Mouse (Mus musculus): Measurements from ENCODE around the gene Itpr2. TPM values are rescaled to one million over a fixed set of nuclear protein-coding genes. Genes with fewer than 3 reads are reported as not detected.
A peak's percentile ranks its signal among the peaks of the same experiment; 100 is the strongest.

Itpr2 gene
- polyA plus RNA-seq, 1 experiment, result 3.6 TPM

GRCm38 (mm10) chr6:146346545-146347195 lies 155.4 kb downstream of the Itpr2 start:
- no peaks in the 10 kb centered on the region for H3K4me1 ChIP-seq (ENCODE audit: control insufficient read depth, insufficient read depth, low read length)
- no peak overlapping the region for H3K9ac ChIP-seq (ENCODE audit: low read depth, poor library complexity, severe bottlenecking)

GRCm38 (mm10) chr6:146344732-146345131 lies 157.3 kb downstream of the Itpr2 start:
- TF ChIP-seq EP300 (IDR thresholded peaks at IDR 0.05; ENCODE audit: insufficient read depth, low read depth, low read length) (no peak), CTCF (IDR thresholded peaks at IDR 0.05; ENCODE audit: low read depth, low read length) (peak; percentile 45)
- no peaks in the 10 kb centered on the region for H3K36me3 ChIP-seq (ENCODE audit: control insufficient read depth, insufficient read depth, low read length, poor library complexity, severe bottlenecking)
- no peak overlapping the region for H3K27ac ChIP-seq (ENCODE audit: insufficient read depth, low read length)
- H3K27me3 ChIP-seq (ENCODE audit: control insufficient read depth, insufficient read depth, low read length, poor library complexity, severe bottlenecking), result no peaks in the 10 kb centered on the region
- no peaks in the 10 kb centered on the region for H3K9me3 ChIP-seq (replicated peaks; ENCODE audit: control insufficient read depth, insufficient read depth, low read length, poor library complexity, severe bottlenecking)
- H3K4me3 ChIP-seq (ENCODE audit: low read depth, low read length), result no peak overlapping the region
- no peak overlapping the region for H3K9ac ChIP-seq (ENCODE audit: low read depth, poor library complexity, severe bottlenecking)
- H3K4me1 ChIP-seq (ENCODE audit: control insufficient read depth, insufficient read depth, low read length), result no peaks in the 10 kb centered on the region

More at GRCm38 (mm10) chr6:146346545-146347195, 155.4 kb downstream of the Itpr2 start:
- no peaks in the 10 kb centered on the region for H3K27me3 ChIP-seq (ENCODE audit: control insufficient read depth, insufficient read depth, low read length, poor library complexity, severe bottlenecking)
- H3K4me3 ChIP-seq (ENCODE audit: low read depth, low read length), result no peak overlapping the region
- no peak overlapping the region for H3K27ac ChIP-seq (ENCODE audit: insufficient read depth, low read length)
- TF ChIP-seq CTCF (IDR thresholded peaks at IDR 0.05; ENCODE audit: low read depth, low read length) (no peak), POLR2A (IDR thresholded peaks at IDR 0.05; ENCODE audit: insufficient read depth, low read length) (no peak), EP300 (IDR thresholded peaks at IDR 0.05; ENCODE audit: insufficient read depth, low read depth, low read length) (no peak)
- H3K36me3 ChIP-seq (ENCODE audit: control insufficient read depth, insufficient read depth, low read length, poor library complexity, severe bottlenecking), result no peaks in the 10 kb centered on the region
- no peaks in the 10 kb centered on the region for H3K9me3 ChIP-seq (replicated peaks; ENCODE audit: control insufficient read depth, insufficient read depth, low read length, poor library complexity, severe bottlenecking)

- Histone ChIP-seq H3K9ac (ENCODE audit: low read depth, poor library complexity, severe bottlenecking) (no peak overlapping the region), H3K4me1 (ENCODE audit: control insufficient read depth, insufficient read depth, low read length) (no peaks in the 10 kb centered on the region), H3K36me3 (ENCODE audit: control insufficient read depth, insufficient read depth, low read length, poor library complexity, severe bottlenecking) (no peaks in the 10 kb centered on the region), H3K9me3 (replicated peaks; ENCODE audit: control insufficient read depth, insufficient read depth, low read length, poor library complexity, severe bottlenecking) (no peaks in the 10 kb centered on the region), H3K27me3 (ENCODE audit: control insufficient read depth, insufficient read depth, low read length, poor library complexity, severe bottlenecking) (no peaks in the 10 kb centered on the region), H3K4me3 (ENCODE audit: low read depth, low read length) (no peak overlapping the region), H3K27ac (ENCODE audit: insufficient read depth, low read length) (no peak overlapping the region)
- no peak for TF ChIP-seq EP300 (IDR thresholded peaks at IDR 0.05; ENCODE audit: insufficient read depth, low read depth, low read length)
- no peak for TF ChIP-seq CTCF (IDR thresholded peaks at IDR 0.05; ENCODE audit: low read depth, low read length)
- TF ChIP-seq POLR2A (IDR thresholded peaks at IDR 0.05; ENCODE audit: insufficient read depth, low read length), result no peak
Measured at GRCm38 (mm10) chr6:146343671-146344384, 158.2 kb downstream of the Itpr2 start.

- no peaks in the 10 kb centered on the region for H3K9me3 ChIP-seq (replicated peaks; ENCODE audit: control insufficient read depth, insufficient read depth, low read length, poor library complexity, severe bottlenecking)
- TF ChIP-seq CTCF (IDR thresholded peaks at IDR 0.05; ENCODE audit: low read depth, low read length) (no peak), EP300 (IDR thresholded peaks at IDR 0.05; ENCODE audit: insufficient read depth, low read depth, low read length) (no peak), POLR2A (IDR thresholded peaks at IDR 0.05; ENCODE audit: insufficient read depth, low read length) (no peak)
- no peak overlapping the region for H3K9ac ChIP-seq (ENCODE audit: low read depth, poor library complexity, severe bottlenecking)
- H3K4me3 ChIP-seq (ENCODE audit: low read depth, low read length), result no peak overlapping the region
- no peak overlapping the region for H3K27ac ChIP-seq (ENCODE audit: insufficient read depth, low read length)
- no peaks in the 10 kb centered on the region for H3K4me1 ChIP-seq (ENCODE audit: control insufficient read depth, insufficient read depth, low read length)
- H3K27me3 ChIP-seq (ENCODE audit: control insufficient read depth, insufficient read depth, low read length, poor library complexity, severe bottlenecking), result no peaks in the 10 kb centered on the region
- H3K36me3 ChIP-seq (ENCODE audit: control insufficient read depth, insufficient read depth, low read length, poor library complexity, severe bottlenecking), result no peaks in the 10 kb centered on the region
Measured at GRCm38 (mm10) chr6:146342995-146343394, 159.0 kb downstream of the Itpr2 start.

GRCm38 (mm10) chr6:146341934-146342333 lies 160.1 kb downstream of the Itpr2 start:
- H3K27me3 ChIP-seq (ENCODE audit: control insufficient read depth, insufficient read depth, low read length, poor library complexity, severe bottlenecking), result no peaks in the 10 kb centered on the region
- TF ChIP-seq CTCF (IDR thresholded peaks at IDR 0.05; ENCODE audit: low read depth, low read length), result no peak
- no peak overlapping the region for H3K9ac ChIP-seq (ENCODE audit: low read depth, poor library complexity, severe bottlenecking)
- H3K27ac ChIP-seq (ENCODE audit: insufficient read depth, low read length), result no peak overlapping the region
- no peaks in the 10 kb centered on the region for H3K9me3 ChIP-seq (replicated peaks; ENCODE audit: control insufficient read depth, insufficient read depth, low read length, poor library complexity, severe bottlenecking)
- no peaks in the 10 kb centered on the region for H3K36me3 ChIP-seq (ENCODE audit: control insufficient read depth, insufficient read depth, low read length, poor library complexity, severe bottlenecking)
- H3K4me3 ChIP-seq (ENCODE audit: low read depth, low read length), result no peak overlapping the region
- H3K4me1 ChIP-seq (ENCODE audit: control insufficient read depth, insufficient read depth, low read length), result no peaks in the 10 kb centered on the region

- H3K27ac ChIP-seq (ENCODE audit: insufficient read depth, low read length), result no peak overlapping the region
- H3K36me3 ChIP-seq (ENCODE audit: control insufficient read depth, insufficient read depth, low read length, poor library complexity, severe bottlenecking), result no peaks in the 10 kb centered on the region
- H3K27me3 ChIP-seq (ENCODE audit: control insufficient read depth, insufficient read depth, low read length, poor library complexity, severe bottlenecking), result no peaks in the 10 kb centered on the region
- no peak overlapping the region for H3K9ac ChIP-seq (ENCODE audit: low read depth, poor library complexity, severe bottlenecking)
- H3K4me3 ChIP-seq (ENCODE audit: low read depth, low read length), result no peak overlapping the region
- H3K9me3 ChIP-seq (replicated peaks; ENCODE audit: control insufficient read depth, insufficient read depth, low read length, poor library complexity, severe bottlenecking), result no peaks in the 10 kb centered on the region
- TF ChIP-seq CTCF (IDR thresholded peaks at IDR 0.05; ENCODE audit: low read depth, low read length), result no peak
- TF ChIP-seq POLR2A (IDR thresholded peaks at IDR 0.05; ENCODE audit: insufficient read depth, low read length), result no peak
- no peak for TF ChIP-seq EP300 (IDR thresholded peaks at IDR 0.05; ENCODE audit: insufficient read depth, low read depth, low read length)
- H3K4me1 ChIP-seq (ENCODE audit: control insufficient read depth, insufficient read depth, low read length), result no peaks in the 10 kb centered on the region
Measured at GRCm38 (mm10) chr6:146341413-146341812, 160.6 kb downstream of the Itpr2 start.
